Mouse (Mus musculus): ENCODE results near the gene Atf6.

- TF ChIP-seq CTCF (IDR thresholded peaks at IDR 0.05; ENCODE audit: control insufficient read depth, insufficient read depth, insufficient read length) = no peak
- no peak for TF ChIP-seq MAX (IDR thresholded peaks at IDR 0.05)
- no peak for TF ChIP-seq FOSL1 (IDR thresholded peaks at IDR 0.05; ENCODE audit: insufficient read depth, low read length, poor library complexity, severe bottlenecking)
- no peak for TF ChIP-seq USF1 (IDR thresholded peaks at IDR 0.05; ENCODE audit: low read depth)
Observed at GRCm38 (mm10) chr1:170855056-170855760, 12.4 kb downstream of the Atf6 start.

All from C2C12 (cell line).